Mouse (Mus musculus): ENCODE results near the gene Ppp4r3a.

Ppp4r3a gene

DNA sequence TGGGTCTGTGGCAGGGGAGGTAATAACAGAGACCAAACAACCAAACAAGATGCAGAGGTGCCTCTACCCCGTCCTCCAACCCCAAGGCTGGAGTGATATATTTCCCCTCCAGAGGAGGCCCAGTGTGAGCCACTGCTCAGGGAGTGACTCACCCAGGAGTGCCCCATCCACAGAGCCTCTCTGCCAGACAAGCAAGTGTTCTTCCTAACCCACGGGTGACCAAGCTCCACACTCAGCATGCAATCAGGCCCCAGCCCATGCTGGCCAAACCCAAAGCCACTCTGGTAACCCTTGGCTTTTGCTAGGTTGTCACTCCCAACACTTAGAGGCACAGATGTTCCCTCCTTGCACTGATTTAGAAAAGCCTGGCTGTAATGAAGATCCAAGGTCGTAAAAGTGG lies 90.4 kb downstream of the Ppp4r3a start:
- no peak for ATAC-seq (ENCODE audit: low TSS enrichment)

DNA sequence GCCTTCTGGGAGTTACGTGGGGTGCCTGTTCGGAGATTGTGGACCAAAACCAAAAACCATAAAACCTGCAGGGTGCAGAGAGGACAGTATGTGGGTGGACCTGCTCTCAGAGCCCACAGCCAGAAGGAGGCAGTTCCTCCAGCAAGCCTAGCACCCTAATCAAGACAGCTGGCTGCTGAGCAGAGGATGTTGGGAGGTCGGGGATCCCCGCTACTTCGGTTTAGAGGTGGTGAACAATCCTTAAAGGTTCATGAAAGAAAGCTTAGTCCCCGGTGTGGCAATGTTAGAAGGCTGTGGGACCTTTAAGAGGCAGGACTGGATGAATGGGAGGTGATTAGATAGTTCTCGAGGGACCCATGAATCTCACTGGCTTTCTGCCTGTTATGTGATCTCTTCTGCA lies 91.0 kb downstream of the Ppp4r3a start:
- ATAC-seq (ENCODE audit: low TSS enrichment) = no peak

DNA sequence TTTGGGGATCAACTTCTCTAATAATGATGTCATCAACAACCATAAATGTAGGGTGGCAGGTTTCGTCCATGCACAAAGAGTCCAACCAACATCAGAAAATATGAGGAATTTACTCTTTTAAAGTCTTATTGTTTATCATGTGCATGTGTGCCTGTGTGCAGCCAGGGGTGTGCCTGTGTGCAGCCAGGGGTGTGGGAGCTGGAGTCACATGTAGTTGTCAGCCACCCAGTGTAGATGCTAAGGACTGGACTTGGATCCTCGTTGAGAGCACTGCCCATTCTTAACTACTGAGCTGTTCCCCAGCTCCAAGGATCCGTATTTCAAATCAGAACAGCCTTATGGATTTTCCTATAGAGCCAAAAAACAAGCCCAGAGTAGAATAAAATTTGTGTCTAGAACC lies 92.4 kb downstream of the Ppp4r3a start:
- no peak for ATAC-seq (ENCODE audit: low TSS enrichment)

DNA sequence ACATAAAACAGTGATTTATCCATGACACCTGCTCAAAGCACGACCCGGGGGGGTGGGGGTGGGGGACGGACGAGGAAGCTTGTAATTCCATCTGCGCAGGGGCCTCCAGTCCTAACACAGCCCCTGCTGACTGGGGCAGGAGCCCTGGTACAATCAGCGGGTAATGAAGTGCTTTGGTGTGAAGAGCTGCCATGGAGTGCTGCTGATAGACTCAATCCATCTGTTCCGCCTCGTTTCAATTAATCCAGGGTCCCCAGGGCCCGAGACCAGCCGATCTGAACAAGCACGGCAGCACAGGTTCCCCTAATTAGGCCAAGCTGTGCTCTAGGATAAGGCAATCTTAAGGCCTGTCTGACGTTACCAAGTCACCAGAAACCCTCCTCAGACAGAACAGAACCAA lies 93.2 kb downstream of the Ppp4r3a start:
- ATAC-seq (ENCODE audit: low TSS enrichment) = no peak

DNA sequence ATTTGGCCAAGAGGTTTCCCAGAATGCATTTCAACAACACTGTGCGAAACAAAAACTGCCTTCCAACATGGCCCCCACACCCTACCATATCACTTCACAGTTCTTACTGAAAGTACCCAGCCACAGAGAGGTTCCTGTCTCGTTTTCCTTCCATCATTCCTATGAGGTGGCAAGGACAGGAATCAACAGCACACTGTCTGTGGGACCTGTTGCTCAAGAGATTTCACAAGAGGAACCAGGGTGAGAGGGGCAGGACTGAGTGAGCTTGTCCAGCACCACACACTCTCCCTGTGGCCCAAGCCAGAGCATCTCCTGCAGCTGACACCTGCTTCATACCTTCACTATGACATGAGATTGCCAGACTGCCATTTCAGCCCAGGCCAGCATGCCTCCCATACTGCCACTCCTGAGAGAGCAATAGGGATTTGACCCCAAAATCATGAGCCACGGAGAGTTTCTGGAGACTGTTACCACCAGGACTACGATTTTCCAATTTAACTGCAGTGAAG lies 93.7 kb downstream of the Ppp4r3a start:
- ATAC-seq (ENCODE audit: low TSS enrichment) = no peak
